Mouse (Mus musculus): Measurements from ENCODE around the gene Myo1b.

Gene Myo1b

DNA sequence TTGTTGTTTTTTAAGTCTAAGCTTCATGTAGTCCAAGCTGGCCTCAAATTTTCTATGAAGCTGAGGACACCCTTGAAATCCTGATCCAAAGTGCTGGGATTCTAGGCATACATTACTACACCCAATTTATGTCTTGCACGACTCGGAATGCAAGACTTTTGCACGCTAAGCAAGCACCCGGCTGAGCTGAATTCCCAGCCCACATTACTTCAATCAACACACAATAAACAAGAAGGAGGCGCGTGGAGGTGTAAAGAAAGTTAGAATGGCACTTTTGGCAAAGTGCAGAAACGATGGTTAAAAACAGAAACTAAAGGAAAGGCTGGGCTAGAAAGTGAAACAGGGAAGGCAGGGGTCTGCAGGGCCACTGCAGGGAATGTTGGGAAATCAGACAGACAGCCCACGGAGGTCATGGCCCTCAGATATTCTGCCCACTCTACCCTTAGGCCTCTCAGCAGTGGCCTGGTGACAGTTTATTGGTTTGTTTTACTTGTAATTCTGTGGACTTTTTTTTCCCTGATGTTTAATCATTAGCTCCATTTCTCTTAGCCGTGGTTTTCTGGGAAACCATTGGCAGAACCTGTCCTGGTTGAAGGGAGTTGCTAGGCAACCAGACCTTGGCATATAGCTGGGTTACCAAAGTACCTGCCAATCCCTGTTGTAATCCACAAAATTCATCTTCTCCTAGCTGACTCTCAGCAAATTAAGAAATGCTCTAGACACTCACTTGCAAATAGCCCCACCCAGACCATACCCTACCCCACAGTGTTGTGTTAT lies 195.8 kb downstream of the Myo1b start:
- DNase-seq: peak; percentile 16

- no peak for DNase-seq
Measured at GRCm38 (mm10) chr1:51710831-51711230, 205.0 kb downstream of the Myo1b start.

DNA sequence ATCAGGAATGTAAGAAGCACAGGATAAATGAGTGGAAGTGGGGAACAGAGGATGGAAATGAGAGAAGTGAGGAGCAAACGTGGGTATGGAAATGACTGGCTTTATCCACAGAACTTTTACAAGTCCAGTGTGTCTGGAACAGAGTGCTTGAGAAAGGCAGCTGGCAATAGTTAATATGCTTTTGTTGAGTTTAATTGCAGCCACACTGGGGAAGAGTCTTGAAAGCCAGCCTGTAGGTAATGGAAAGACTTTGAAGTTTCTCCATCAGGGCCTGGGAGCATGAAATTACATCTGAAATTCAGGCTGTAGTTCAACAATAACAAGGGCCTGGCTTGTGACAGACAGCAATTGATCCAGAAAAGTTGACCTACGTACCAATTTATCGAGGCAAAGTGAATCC lies 209.8 kb downstream of the Myo1b start:
- DNase-seq: no peak

DNA sequence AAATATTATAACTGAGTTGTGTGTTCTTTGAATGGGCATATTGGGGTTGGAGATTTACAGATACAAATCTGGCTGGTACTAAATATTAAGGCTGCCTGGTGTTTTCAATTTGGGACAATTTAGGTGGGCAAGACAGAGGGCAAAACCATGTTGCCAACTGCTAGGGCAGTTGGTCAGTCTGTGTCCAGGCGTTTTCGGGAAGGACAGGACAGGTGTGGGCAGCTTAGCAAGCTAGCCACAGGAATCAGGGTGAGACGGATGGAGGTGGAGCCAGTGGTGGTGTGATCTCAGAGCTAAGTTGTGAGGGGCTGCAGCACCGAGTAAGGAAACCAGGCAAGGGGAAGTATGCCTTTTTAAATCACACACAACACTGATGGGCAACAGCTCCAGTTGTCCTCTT lies 211.3 kb downstream of the Myo1b start:
- no peak for DNase-seq

Measured in kidney, postnatal 10 days (tissue).